Mouse (Mus musculus): ENCODE measurements around the gene Il31ra. TPM values are rescaled to one million over a fixed set of nuclear protein-coding genes. Genes with fewer than 3 reads are reported as not detected.

Il31ra gene
- polyA plus RNA-seq, 1 experiment = 0.28 TPM

DNA sequence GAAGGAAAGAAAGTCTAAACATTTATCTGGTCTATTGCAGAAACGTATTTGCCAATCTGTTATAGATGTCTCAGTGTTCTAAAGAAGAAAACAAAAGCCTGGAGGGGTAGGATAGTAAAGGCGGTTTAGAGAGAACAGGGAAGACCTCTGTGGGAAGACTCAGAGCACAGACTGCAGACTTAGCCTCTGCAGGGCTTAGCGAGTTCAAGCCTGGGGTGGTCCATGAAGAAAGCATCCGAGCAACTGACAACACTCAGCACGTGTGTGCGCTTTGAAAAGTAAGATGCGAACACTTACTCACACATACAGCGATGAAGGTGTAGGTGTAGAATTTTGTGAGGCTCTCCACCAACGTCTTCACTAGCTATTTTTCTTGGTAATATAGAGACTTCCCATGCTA is 123.0 kb downstream of the Il31ra start:
- DNase-seq (ENCODE audit: extremely low spot score in 1 of 2, low spot score in 1 of 2) = no peak

Other genes starting within 250 kb of the Il31ra start
- 27.2 and 27.6 TPM in 2 replicates for gene Il6st, start 130.3 kb downstream of the Il31ra start, polyA plus RNA-seq (2012; rRNA removed)
- gene Ddx4, start 58.1 kb upstream of the Il31ra start, polyA plus RNA-seq (2012; rRNA removed) = 2.9 and 3.2 TPM in 2 replicates
- 22.7 and 23.9 TPM in 2 replicates for gene Slc38a9, start 66.4 kb upstream of the Il31ra start, polyA plus RNA-seq (2012; rRNA removed)
- 27.1 and 29.7 TPM in 2 replicates for gene Plpp1, start 206.4 kb upstream of the Il31ra start, polyA plus RNA-seq (2012; rRNA removed)